Mouse (Mus musculus): ENCODE measurements at regions not wholly inside any gene's neighbourhood (a gene's known extent, or its start where the extent isn't known, plus 50 kb on each side); places are given as distances from the start of the nearest gene placed in this dataset.
A peak's percentile ranks its signal among the peaks of the same experiment; 100 is the strongest.

- DNase-seq, result peak; percentile 18
Measured at GRCm38 (mm10) chr2:143419791-143420190, 126.2 kb upstream of the Pcsk2 start.

- no peak for DNase-seq
Measured at GRCm38 (mm10) chr2:143450680-143451079, 95.3 kb upstream of the Pcsk2 start.

GRCm38 (mm10) chr2:143451256-143451655 lies 94.7 kb upstream of the Pcsk2 start:
- no peak for DNase-seq

GRCm38 (mm10) chr2:143451661-143452060 lies 94.3 kb upstream of the Pcsk2 start:
- DNase-seq, result no peak

GRCm38 (mm10) chr2:143467936-143468335 lies 78.0 kb upstream of the Pcsk2 start:
- DNase-seq, result no peak

- no peak for DNase-seq
Measured at GRCm38 (mm10) chr2:143471394-143471793, 74.6 kb upstream of the Pcsk2 start.

GRCm38 (mm10) chr2:143490830-143491229 lies 55.1 kb upstream of the Pcsk2 start:
- no peak for DNase-seq

All from cerebellum, adult 11-12 months (tissue).